Mouse (Mus musculus) neural tube, embryonic 15.5 days (tissue): ENCODE data around the gene Accsl. TPM values are rescaled to one million over a fixed set of nuclear protein-coding genes. Genes with fewer than 3 reads are reported as not detected.

Source experiments
- polyA plus RNA-seq: library from polyadenylated mRNA; unstranded; fragments of >200 nt; fragmentation: Nextera tagmentation; extraction: Ambion mirVana; gene quantifications from 2 replicates; pipeline ENCODE4 v1.2.1, GENCODE M21; 2015

Accsl gene
- polyA plus RNA-seq, 1 experiment from 2014 or later, result 0.37 TPM

Other genes with a start within 250 kb of the Accsl start
- 0.09 and 0.13 TPM in 2 replicates for gene Alx4, start 226.8 kb downstream of the Accsl start, polyA plus RNA-seq
- gene Ext2, start 46.6 kb downstream of the Accsl start, polyA plus RNA-seq, result 69.7 and 77.0 TPM in 2 replicates
- gene Accs, start 19.2 kb downstream of the Accsl start, polyA plus RNA-seq, result 4.2 and 5.4 TPM in 2 replicates
- gene Gm13889, start 88.0 kb upstream of the Accsl start, polyA plus RNA-seq, result 8.8 and 10.8 TPM in 2 replicates
- gene Gm27027, start 127.2 kb upstream of the Accsl start, polyA plus RNA-seq, result not detected in 2 replicates
- 44.4 and 47.2 TPM in 2 replicates for gene Alkbh3, start 141.7 kb upstream of the Accsl start, polyA plus RNA-seq